Mouse (Mus musculus): ENCODE data around the gene Scaf8. TPM values are rescaled to one million over a fixed set of nuclear protein-coding genes. Genes with fewer than 3 reads are reported as not detected.
"Not testable (repeated sequence)": the region's sequence is repeated elsewhere in the genome, so short reads cannot be mapped to it uniquely, and the experiment has no call there.

Gene Scaf8
- 0.43 and 0.75 TPM in 2 replicates for polyA plus RNA-seq (2012)

- Histone ChIP-seq H3K36me3 (ENCODE audit: control insufficient read depth) (peaks cover 22% of the 10 kb centered on the region), H3K9me3 (ENCODE audit: control insufficient read depth, low read length) (no peaks in the 10 kb centered on the region), H3K27me3 (ENCODE audit: control insufficient read depth) (no peaks in the 10 kb centered on the region), H3K4me3 (replicated peaks) (peak within 1 kb of the TSS; percentile 98), H3K4me1 (ENCODE audit: control insufficient read depth) (peaks cover 33% of the 10 kb centered on the region)
- TF ChIP-seq TAL1 (IDR thresholded peaks at IDR 0.05; ENCODE audit: low read length) (no peak), GATA1 (IDR thresholded peaks at IDR 0.05; ENCODE audit: low read length) (no peak)
Observed at GRCm38 (mm10) chr17:3114720-3115379, at the start of gene Scaf8. Scaf8 (plus strand) TSS chr17:3114972.

GRCm38 (mm10) chr17:3075166-3075872 lies 39.5 kb upstream of the Scaf8 start:
- Histone ChIP-seq H3K9me3 (ENCODE audit: control insufficient read depth, low read length) (peaks cover 44% of the 10 kb centered on the region), H3K27me3 (ENCODE audit: control insufficient read depth) (no peaks in the 10 kb centered on the region), H3K36me3 (ENCODE audit: control insufficient read depth) (peaks cover 52% of the 10 kb centered on the region), H3K4me1 (ENCODE audit: control insufficient read depth) (no peaks in the 10 kb centered on the region), H3K4me3 (replicated peaks) (no peak overlapping the region)
- TF ChIP-seq TAL1 (IDR thresholded peaks at IDR 0.05; ENCODE audit: low read length) (no peak), GATA1 (IDR thresholded peaks at IDR 0.05; ENCODE audit: low read length) (no peak)

- H3K36me3 ChIP-seq (ENCODE audit: control insufficient read depth) = peaks cover 48% of the 10 kb centered on the region
Observed at GRCm38 (mm10) chr17:3075873-3076245, 38.9 kb upstream of the Scaf8 start.

GRCm38 (mm10) chr17:3077936-3078335 lies 36.8 kb upstream of the Scaf8 start:
- Histone ChIP-seq H3K9me3 (ENCODE audit: control insufficient read depth, low read length) (peaks cover 25% of the 10 kb centered on the region), H3K36me3 (ENCODE audit: control insufficient read depth) (peaks cover 28% of the 10 kb centered on the region)
- H3K4me1 ChIP-seq (ENCODE audit: control insufficient read depth); H3K4me3 ChIP-seq (replicated peaks); H3K27me3 ChIP-seq (ENCODE audit: control insufficient read depth): not testable (repeated sequence)

More at GRCm38 (mm10) chr17:3075873-3076245, 38.9 kb upstream of the Scaf8 start:
- Histone ChIP-seq H3K27me3 (ENCODE audit: control insufficient read depth) (no peaks in the 10 kb centered on the region), H3K4me1 (ENCODE audit: control insufficient read depth) (no peaks in the 10 kb centered on the region), H3K9me3 (ENCODE audit: control insufficient read depth, low read length) (peaks cover 40% of the 10 kb centered on the region), H3K4me3 (replicated peaks) (no peak overlapping the region)
- no peak for TF ChIP-seq GATA1 (IDR thresholded peaks at IDR 0.05; ENCODE audit: low read length)
- no peak for TF ChIP-seq TAL1 (IDR thresholded peaks at IDR 0.05; ENCODE audit: low read length)

DNA sequence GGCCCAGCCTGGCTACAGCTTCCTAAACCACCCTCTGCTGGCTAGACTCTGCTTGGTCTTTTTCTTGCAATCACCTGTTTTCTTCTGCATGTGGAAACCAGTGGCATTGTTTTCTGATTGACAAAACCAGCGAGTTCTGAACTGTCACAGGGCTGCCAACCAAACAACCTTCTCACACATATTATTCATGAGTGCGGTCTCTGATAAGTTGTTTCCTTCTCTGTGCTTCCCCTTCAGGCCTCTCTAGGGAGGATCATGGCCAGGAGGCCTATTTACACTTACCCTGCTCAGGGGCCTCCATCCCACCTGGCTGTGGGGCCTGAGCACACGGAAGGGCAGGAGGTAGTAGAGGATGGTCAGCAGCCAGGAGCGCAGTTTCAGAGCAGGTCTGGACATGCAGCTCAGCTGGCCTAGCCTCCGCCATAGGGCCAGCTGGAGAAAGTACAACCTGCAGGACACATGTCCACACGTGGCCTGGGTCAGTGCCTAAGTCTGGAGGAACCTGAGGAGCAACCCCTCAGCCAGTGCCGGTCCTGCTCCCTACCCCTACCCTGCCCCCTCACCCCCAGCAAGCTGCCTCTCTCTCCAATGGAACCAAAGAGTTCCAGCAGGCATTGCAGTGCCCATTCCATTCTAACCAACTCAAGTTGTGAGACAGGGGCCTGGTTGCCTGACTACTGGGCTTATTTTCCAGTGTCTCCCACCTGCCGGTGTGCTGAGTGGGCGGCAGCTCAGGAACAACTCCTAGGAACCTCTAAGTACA lies 34.0 kb upstream of the Scaf8 start:
- peaks cover 15% of the 10 kb centered on the region for H3K4me1 ChIP-seq (ENCODE audit: control insufficient read depth)
- H3K4me3 ChIP-seq (replicated peaks); H3K9me3 ChIP-seq (ENCODE audit: control insufficient read depth, low read length); H3K36me3 ChIP-seq (ENCODE audit: control insufficient read depth); H3K27me3 ChIP-seq (ENCODE audit: control insufficient read depth): not testable (repeated sequence)

DNA sequence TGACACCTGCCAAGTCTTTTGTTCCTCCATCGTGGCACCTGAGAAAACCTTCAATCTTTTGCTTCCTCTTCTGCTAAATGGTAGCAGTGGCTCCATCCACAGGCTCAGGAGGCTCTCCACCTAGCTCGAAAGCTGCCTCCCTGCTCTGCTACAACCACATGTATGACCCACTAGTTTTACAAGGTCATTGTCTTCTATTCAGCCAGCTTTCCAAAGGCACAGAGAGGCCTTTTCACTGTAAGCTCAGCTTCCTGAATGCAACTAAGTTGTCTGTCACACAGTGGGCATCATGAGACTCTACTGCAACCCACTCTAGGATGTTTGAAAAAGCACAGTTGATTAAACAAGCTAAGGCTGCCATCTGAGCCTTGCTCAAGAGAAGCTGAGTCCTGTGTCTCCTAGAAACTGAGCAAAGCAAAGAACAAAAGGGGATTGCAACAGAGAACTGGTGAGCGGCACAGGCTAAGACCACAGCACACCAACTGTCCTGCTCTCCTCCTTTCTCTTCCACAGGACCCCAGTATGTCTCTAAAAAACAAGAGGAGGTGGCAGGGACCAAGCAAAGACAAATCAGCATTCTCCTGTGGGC lies 33.2 kb upstream of the Scaf8 start:
- not testable (repeated sequence) for H3K9me3 ChIP-seq (ENCODE audit: control insufficient read depth, low read length); H3K4me3 ChIP-seq (replicated peaks); H3K36me3 ChIP-seq (ENCODE audit: control insufficient read depth); H3K27me3 ChIP-seq (ENCODE audit: control insufficient read depth)
- H3K4me1 ChIP-seq (ENCODE audit: control insufficient read depth) = peaks cover 15% of the 10 kb centered on the region

- H3K4me1 ChIP-seq (ENCODE audit: control insufficient read depth) = peaks cover 15% of the 10 kb centered on the region
Observed at GRCm38 (mm10) chr17:3082125-3082755, 32.5 kb upstream of the Scaf8 start.

DNA sequence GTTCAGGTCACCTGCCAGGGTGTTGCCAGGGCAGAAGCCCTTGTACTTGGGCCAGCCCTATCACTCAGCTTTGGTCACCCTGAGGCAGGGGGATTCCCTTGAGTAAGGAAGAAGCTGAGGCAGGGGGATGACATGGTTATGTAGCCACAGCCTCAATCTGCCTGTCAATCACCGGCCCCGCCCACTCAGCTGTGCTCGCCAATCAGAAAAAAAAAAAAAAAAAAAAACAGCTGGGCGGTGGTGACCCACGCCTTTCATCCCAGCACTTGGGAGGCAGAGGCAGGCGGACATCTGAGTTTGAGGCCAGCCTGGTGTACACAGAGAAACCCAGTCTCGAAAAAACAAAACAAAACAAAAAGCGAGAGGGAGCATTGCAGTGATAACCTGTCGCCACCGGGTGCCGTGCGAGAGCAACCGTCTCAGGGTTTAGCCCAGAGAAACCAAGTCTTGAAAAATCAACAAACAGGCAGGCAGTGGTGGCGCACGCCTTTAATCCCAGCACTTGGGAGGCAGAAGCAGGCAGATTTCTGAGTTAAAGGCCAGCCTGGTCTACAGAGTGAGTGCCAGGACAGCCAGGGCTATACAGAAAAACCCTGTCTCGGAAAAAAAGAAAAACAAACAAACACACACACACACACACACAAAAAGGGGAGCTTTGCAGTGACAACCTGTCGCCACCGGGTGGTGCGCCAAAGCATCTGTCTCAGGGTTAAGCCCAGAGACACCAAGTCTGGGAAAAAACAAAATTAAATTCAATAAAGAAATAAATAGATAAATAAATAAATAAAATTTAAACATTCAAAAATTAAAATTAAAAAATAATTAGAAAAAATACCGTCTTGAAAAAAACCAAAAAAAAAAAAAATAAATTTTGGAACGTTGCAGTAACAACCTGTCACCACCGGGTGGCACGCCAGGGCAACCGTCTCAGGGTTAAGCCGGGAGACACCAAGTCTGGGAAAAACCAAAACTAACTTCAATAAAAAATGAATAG lies 31.7 kb upstream of the Scaf8 start:
- not testable (repeated sequence) for H3K9me3 ChIP-seq (ENCODE audit: control insufficient read depth, low read length); H3K36me3 ChIP-seq (ENCODE audit: control insufficient read depth); H3K27me3 ChIP-seq (ENCODE audit: control insufficient read depth)
- Histone ChIP-seq H3K4me3 (replicated peaks) (peak overlapping the region; percentile 32), H3K4me1 (ENCODE audit: control insufficient read depth) (peaks cover 15% of the 10 kb centered on the region)

More at GRCm38 (mm10) chr17:3082125-3082755, 32.5 kb upstream of the Scaf8 start:
- H3K4me3 ChIP-seq (replicated peaks); H3K9me3 ChIP-seq (ENCODE audit: control insufficient read depth, low read length); H3K27me3 ChIP-seq (ENCODE audit: control insufficient read depth); H3K36me3 ChIP-seq (ENCODE audit: control insufficient read depth): not testable (repeated sequence)

All from erythroblast, embryonic 14.5 days (primary cell).